Mouse (Mus musculus): Measurements from ENCODE around the gene Enox1.

DNA sequence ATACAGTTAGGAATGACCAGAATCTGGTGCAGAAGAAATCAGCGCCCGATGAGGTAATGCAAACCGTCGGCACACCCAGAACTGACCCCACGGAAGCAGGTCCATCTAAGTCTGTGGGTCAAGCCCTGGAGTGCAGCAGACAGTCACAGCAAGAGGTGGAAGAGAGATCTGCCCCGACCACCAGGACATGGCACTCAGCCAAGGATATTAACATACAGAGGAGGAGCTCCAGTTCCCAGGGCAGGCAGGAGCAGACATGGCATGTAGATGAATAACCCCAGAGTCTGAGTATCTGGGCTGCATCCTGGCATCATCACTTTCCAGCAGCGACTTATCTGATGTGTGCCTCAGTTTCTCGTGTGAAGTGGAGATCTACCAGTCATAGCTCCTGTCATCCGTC is 523.3 kb downstream of the Enox1 start:
- TF ChIP-seq ZNF384 (IDR thresholded peaks at IDR 0.05; ENCODE audit: low read depth, low read length) (no peak), MAFK (IDR thresholded peaks at IDR 0.05; ENCODE audit: insufficient read depth, low read depth, low read length) (no peak), HCFC1 (IDR thresholded peaks at IDR 0.05; ENCODE audit: borderline replicate concordance, insufficient read depth, low read length) (no peak)
